Mouse (Mus musculus): ENCODE measurements around the gene Mknk2.
A peak's percentile ranks its signal among the peaks of the same experiment; 100 is the strongest.

Gene Mknk2

GRCm38 (mm10) chr10:80677942-80678436 lies at the start of gene Mknk2:
Gene Mknk2, minus strand, starts transcription at chr10:80678112.
- DNase-seq: peak; percentile 90 to 95

DNA sequence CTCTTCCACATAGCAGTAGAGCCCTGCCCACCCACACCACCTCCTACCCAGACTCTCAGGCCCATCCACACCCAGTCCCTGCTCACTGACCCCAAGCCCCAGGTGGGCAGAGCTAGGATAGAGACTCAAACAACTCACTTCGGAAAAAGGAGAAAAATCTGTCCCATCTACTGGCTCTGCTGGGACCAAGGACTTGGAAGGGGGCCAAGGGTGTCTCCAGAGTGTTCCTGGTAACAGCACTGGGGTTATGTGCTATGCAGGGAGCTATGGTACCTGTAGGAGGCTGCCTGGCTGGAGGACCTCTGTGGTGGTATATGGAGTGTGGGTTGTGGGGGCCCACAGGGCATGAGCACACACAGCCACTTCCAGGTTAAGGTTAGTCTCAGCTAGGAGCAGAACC lies 39.4 kb upstream of the Mknk2 start:
- DNase-seq: no peak

DNA sequence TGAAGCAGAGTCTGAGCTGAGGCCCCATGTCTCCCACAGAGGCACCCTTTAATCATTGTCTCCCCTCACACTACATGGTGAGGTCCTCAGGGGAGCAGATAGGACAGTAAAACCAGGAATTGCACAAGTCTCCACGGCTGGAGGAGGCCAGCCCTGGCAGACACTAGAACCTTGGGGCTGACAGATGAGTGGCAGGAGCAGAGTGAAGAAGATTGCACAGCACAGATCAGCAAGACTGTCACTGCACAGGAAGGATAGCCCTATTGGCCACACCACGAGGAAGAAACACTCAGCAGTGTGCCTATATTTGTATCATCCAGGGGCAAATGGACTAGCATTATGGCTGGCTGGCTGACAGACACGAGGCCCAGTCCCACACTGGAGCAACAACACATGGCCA lies 32.9 kb upstream of the Mknk2 start:
- no peak for DNase-seq

GRCm38 (mm10) chr10:80705479-80705878 lies 27.6 kb upstream of the Mknk2 start:
- no peak for DNase-seq

DNA sequence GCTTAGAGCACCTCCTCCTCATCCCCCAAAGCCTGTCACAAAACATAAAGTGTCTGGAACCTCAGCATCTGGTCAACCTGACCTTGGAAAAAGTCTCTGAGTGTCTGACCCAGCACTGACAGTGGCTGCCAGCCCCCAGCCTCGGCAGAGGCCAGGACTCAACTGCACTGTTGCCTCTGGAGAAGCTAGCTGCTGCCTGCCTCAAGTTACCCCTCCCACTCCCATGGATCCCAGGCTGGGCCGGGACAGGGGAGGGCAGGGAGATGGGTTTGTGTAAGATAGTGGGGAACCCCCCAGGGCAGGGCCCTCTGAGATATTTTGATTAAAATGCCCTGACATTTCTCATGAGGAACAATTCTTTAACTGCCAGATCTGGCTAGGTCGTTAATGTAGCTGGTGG lies 27.1 kb upstream of the Mknk2 start:
- DNase-seq: no peak

- no peak for DNase-seq
These were observed 26.5 kb upstream of the Mknk2 start for GRCm38 (mm10) chr10:80704418-80704817.

DNA sequence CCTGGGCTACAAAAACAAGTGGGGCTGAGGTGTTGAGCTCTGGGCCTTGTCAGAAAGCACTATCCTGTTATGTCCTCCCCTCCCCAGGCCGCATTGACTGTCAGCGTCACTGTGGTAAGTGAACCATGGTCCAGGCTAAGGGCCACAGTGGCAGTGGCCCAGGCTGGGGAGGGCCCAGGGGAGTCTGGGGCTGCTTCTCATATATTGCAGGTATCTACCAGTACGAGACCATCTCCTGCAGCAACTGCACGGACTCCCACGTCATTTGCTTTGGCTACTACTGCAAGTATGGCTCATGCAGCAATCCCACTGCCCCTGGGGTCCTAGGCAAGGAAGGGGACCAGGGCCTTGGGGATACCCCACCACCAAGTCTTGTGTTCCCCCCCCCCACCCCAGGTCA lies 25.7 kb upstream of the Mknk2 start:
- DNase-seq: no peak

DNA sequence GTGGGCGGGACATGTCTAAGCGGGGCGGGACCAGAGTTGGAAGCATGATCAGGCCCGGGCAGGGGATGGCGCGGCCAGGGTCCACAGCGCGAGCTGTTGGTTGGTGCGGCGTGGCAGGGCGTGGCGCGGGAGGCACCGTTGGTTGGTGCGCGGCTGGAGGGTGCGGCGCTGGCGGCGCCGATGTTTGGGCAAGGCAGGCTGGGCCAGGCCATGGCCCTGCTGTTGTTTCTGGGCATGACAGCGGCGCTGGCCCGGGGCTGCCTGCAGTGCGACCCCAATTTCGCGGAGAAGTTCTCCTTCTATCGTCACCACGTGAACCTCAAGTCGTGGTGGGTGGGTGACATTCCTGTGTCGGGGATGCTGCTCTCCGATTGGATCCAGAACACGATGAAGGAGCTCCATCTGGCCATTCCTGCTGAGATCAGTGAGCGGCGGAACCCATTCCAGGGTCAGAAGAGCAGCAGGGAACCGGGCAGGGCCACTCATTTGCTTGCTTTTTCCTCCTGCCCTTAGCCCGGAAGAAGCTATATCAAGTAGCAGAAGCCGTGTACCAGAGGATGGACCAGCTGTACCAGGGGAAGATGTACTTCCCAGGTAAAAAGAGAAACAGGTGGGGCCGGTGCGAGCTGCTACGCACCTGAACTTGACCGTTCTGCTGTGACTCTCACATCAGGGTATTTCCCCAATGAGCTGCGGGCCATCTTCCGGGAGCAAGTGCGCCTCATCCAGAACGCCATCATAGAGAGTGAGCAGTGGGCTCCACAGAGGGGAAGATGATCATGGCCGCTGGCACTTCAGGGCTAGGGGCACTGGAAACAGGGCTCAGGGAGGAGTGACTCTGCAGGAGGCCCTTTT lies 24.9 kb upstream of the Mknk2 start:
- peak; percentile 84 to 92 for DNase-seq

DNA sequence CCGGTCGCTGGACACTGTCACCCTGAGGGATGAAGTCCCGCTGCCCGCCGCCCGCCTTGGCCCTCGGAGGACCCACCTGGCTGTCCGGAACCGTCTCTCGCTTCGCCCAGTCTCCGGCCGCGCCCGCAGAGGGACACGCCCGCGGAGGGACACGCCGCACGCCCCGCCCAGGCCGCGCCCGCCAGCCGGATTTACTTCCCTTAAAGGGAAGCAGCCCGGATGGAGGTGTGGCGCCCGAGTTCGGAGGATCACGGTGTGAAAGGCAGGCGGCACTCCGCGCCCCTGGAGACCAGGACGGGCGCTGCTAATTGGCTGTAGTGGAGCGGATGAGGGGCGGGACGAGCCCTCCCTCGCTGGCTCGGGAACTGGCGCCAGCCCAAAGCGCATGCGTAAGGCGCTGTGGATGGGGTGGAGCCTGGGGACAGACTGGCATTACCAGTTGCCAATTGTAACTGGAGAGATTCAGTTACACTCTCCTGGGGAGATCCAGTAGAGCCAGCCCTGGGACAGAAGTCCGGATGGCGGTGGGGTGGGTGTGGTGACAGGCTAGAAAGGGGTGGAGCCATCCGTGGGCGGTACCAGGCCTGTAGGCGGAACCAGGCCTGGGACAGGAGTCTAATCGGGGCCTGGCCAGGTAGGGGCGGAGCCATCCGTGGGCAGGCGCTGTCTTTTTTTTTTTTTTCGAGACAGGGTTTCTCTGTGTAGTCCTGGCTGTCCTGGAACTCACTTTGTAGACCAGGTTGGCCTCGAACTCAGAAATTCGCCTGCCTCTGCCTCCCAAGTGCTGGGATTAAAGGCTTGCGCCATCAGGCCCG lies 24.0 kb upstream of the Mknk2 start, which contains the start of the genes Mob3a and Izumo4:
TSS of gene Mob3a (minus strand) at position 257 of the 815 bp plus-strand sequence.
TSS of gene Izumo4 (plus strand) at position 464 of the 815 bp plus-strand sequence.
- peak; percentile 100 for DNase-seq

- peak in 1 of 2 experiments; percentile 63 for DNase-seq
These were observed 22.8 kb upstream of the Mknk2 start for GRCm38 (mm10) chr10:80700732-80701131.

GRCm38 (mm10) chr10:80700038-80700504 lies 22.2 kb upstream of the Mknk2 start:
- DNase-seq: no peak

- no peak for DNase-seq
These were observed 20.7 kb upstream of the Mknk2 start for GRCm38 (mm10) chr10:80698605-80699004.

DNA sequence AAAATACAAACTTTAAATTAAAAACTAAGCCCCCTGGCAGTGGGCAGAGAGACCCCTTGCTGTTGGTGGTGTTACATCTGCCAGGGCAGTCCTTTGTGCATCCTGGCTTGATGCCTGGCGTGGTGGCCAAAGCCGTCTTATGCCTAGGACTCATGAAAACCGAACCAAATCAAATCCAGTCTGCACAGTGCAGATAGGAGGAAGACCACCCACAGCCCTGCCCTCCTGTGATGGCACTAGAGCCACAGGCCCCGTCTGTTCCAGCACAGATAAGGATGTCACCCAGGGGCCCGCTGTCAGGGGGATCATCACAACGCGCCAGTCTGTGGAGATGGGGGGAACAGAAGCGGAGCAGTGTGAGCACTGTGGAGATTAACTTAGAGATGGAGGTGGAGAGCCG lies 19.9 kb upstream of the Mknk2 start:
- no peak for DNase-seq

DNA sequence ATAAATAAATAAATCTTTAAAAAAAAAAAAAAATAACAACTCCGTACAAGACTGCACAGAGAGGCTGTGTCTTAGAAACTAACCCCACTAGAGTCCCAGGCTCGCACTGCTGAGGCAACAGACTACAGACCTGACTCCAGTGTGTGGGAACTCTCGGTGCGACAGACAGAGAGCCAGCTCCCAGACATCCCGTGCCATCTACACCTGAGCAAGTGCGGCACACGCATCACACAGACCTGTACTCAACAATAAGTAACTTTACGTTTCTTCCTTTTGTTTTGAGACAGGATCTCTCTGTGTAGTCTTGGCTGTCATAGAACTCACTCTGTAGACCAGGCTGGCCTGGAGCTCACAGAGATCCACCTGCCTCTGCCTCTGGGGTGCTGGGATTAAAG lies 19.5 kb upstream of the Mknk2 start:
- no peak for DNase-seq

GRCm38 (mm10) chr10:80696502-80697392 lies 18.8 kb upstream of the Mknk2 start:
- no peak for DNase-seq

GRCm38 (mm10) chr10:80695801-80696501 lies 18.0 kb upstream of the Mknk2 start:
- peak in 1 of 2 experiments; percentile 59 for DNase-seq

DNA sequence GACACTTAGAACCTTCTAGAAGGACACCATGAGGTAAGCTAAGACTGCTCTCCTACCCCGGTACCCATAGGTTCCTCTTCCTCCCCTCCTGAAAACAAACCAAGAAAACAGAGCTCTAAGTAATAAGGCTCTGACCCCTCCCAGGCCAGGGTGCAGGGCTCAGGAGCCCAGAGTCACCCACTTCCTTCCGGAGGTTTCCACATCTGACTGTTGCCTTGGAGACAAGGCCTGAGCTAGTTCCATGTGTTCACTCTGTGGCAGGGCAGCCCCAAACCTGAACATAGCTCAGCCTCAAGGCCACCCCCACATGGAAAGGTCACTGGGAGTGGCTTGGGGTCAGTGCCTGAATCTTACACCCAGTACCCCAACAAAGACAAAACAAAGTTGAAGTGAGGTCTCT lies 17.3 kb upstream of the Mknk2 start:
- DNase-seq: peak; percentile 79 to 92

DNA sequence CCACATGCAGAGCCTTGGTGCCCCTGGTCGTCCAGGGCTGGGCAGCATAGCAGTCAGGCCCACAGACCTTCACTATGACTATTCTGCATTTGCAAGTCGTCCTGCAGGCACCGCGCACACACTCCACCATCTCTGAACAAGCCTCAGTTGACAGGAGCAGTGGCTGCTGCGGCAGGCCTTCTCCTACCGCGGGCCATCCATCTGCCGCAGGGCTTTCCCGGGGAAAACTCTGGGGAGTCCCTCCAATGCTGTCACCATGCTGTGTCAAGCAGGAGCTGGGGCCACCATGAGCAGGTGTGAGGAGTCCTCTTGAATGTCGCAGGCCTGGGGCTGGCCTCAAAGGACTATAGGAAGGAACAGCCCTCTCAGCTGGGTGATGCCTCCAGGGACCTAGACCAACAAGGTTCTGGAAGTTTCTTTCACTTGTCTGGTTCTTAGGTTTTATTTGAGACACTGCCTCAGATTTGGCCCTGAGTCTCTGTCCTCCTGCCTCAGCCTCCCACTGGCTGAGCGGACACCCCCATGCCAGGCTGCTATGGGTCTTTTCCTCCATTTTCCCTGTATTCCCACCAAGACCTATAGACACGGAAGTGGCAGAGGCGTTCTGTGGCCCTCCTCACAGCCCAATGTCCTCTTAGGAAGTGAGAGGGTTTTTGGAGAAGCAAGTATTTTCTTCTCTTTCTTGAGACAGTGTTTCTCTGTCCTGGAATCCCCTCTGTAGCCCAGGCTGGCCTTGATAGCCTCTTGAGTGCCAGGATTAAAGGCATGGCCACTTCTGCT lies 16.4 kb upstream of the Mknk2 start:
- DNase-seq: no peak

- no peak for DNase-seq
These were observed 15.6 kb upstream of the Mknk2 start for GRCm38 (mm10) chr10:80693401-80694045.
